Mouse (Mus musculus): Measurements from ENCODE around the gene Rnf220. TPM values are rescaled to one million over a fixed set of nuclear protein-coding genes. Genes with fewer than 3 reads are reported as not detected.

Gene Rnf220
- total and polyA plus RNA-seq, 3 experiments, result 64.4 to 117 (median 86.8) TPM

- dilution Hi-C loops (cut with MboI; ENCODE audit: extremely low pct_ligation_motif_present, extremely low pct_unique_long_range_greater_than_20kb, low sequenced_read_pairs), result no loop called here
These were observed 216.4 kb downstream of the Rnf220 start for GRCm38 (mm10) chr4:117280397-117280930.

GRCm38 (mm10) chr4:117279253-117279642 lies 217.6 kb downstream of the Rnf220 start:
- DNase-seq (ENCODE audit: extremely low read depth), result no peak
- Histone ChIP-seq H3K9me3 (replicated peaks; ENCODE audit: low read length) (peaks cover 30% of the 10 kb centered on the region), H3K9ac (ENCODE audit: insufficient read depth, low read depth) (no peak overlapping the region), H3K27me3 (replicated peaks) (no peaks in the 10 kb centered on the region), H3K4me2 (ENCODE audit: insufficient read depth, low read depth, poor library complexity, severe bottlenecking) (no peak overlapping the region), H3K27ac (ENCODE audit: insufficient read depth, low read depth) (peak overlapping the region; percentile 53), H3K79me2 (replicated peaks; ENCODE audit: control insufficient read depth, extremely low read depth, insufficient read depth, poor library complexity, severe bottlenecking) (no peaks in the 10 kb centered on the region), H3K4me3 (replicated peaks in 1 of 3; ENCODE audit: low read depth in 2 of 3, low read length in 2 of 3, poor library complexity in 1 of 3) (peak overlapping the region in 1 of 3 experiments; percentile 11), H3K4me1 (ENCODE audit: control insufficient read depth in 1 of 2, insufficient read depth in 2 of 2) (peaks cover 11 to 31% of the 10 kb centered on the region in 2 experiments), H3K36me3 (replicated peaks in 1 of 2; ENCODE audit: control insufficient read depth in 1 of 2, insufficient read depth in 1 of 2, low read length in 1 of 2) (peaks cover 80 to 100% of the 10 kb centered on the region in 2 experiments)
- in situ Hi-C loops (cut with MboI; ENCODE audit: low pct_ligation_motif_present, low pct_unique_long_range_greater_than_20kb, low sequenced_read_pairs) (no loop called here), dilution Hi-C loops (cut with MboI; ENCODE audit: extremely low pct_ligation_motif_present, extremely low pct_unique_long_range_greater_than_20kb, low sequenced_read_pairs) (no loop called here)
- TF ChIP-seq NELFE (IDR thresholded peaks at IDR 0.05; ENCODE audit: low read depth, low read length) (no peak), RAD21 (IDR thresholded peaks at IDR 0.05; ENCODE audit: low read depth, low read length) (no peak), BHLHE40 (IDR thresholded peaks at IDR 0.05; ENCODE audit: low read depth, low read length) (no peak), EP300 (IDR thresholded peaks at IDR 0.05; ENCODE audit: low read length) (no peak), MAX (IDR thresholded peaks at IDR 0.05; ENCODE audit: low read length) (no peak), USF2 (conservative IDR thresholded peaks at IDR 0.05; ENCODE audit: low read depth, low read length) (no peak), PAX5 (IDR thresholded peaks at IDR 0.05; ENCODE audit: low read length) (no peak), CHD1 (IDR thresholded peaks at IDR 0.05; ENCODE audit: low read depth, low read length) (no peak), ZMIZ1 (IDR thresholded peaks at IDR 0.05; ENCODE audit: low read depth, low read length) (no peak), MAZ (IDR thresholded peaks at IDR 0.05; ENCODE audit: low read depth, low read length) (no peak), USF1 (IDR thresholded peaks at IDR 0.05; ENCODE audit: low read depth, low read length) (no peak), SMC3 (IDR thresholded peaks at IDR 0.05; ENCODE audit: low read depth, low read length) (no peak), E2F4 (IDR thresholded peaks at IDR 0.05; ENCODE audit: insufficient replicate concordance, low read depth, low read length) (no peak)

More at GRCm38 (mm10) chr4:117280397-117280930, 216.4 kb downstream of the Rnf220 start:
- Histone ChIP-seq H3K27ac (ENCODE audit: insufficient read depth, low read depth) (no peak overlapping the region), H3K4me2 (ENCODE audit: insufficient read depth, low read depth, poor library complexity, severe bottlenecking) (no peak overlapping the region), H3K9ac (ENCODE audit: insufficient read depth, low read depth) (no peak overlapping the region), H3K79me2 (replicated peaks; ENCODE audit: control insufficient read depth, extremely low read depth, insufficient read depth, poor library complexity, severe bottlenecking) (no peaks in the 10 kb centered on the region), H3K4me3 (replicated peaks in 1 of 3; ENCODE audit: low read depth in 2 of 3, low read length in 2 of 3, poor library complexity in 1 of 3) (no peak overlapping the region), H3K4me1 (ENCODE audit: control insufficient read depth in 1 of 2, insufficient read depth in 2 of 2) (peaks cover 11 to 33% of the 10 kb centered on the region in 2 experiments), H3K27me3 (replicated peaks) (no peaks in the 10 kb centered on the region), H3K36me3 (replicated peaks in 1 of 2; ENCODE audit: control insufficient read depth in 1 of 2, insufficient read depth in 1 of 2, low read length in 1 of 2) (peaks cover 82 to 100% of the 10 kb centered on the region in 2 experiments), H3K9me3 (replicated peaks; ENCODE audit: low read length) (peaks cover 19% of the 10 kb centered on the region)
- DNase-seq (ENCODE audit: extremely low read depth), result no peak
- in situ Hi-C loops (cut with MboI; ENCODE audit: low pct_ligation_motif_present, low pct_unique_long_range_greater_than_20kb, low sequenced_read_pairs), result no loop called here
- TF ChIP-seq UBTF (IDR thresholded peaks at IDR 0.05; ENCODE audit: low read depth, low read length), result no peak
- no peak for TF ChIP-seq USF2 (conservative IDR thresholded peaks at IDR 0.05; ENCODE audit: low read depth, low read length)
- TF ChIP-seq EP300 (IDR thresholded peaks at IDR 0.05; ENCODE audit: low read length), result no peak
- no peak for TF ChIP-seq USF1 (IDR thresholded peaks at IDR 0.05; ENCODE audit: low read depth, low read length)
- TF ChIP-seq CHD1 (IDR thresholded peaks at IDR 0.05; ENCODE audit: low read depth, low read length), result no peak
- no peak for TF ChIP-seq MEF2A (IDR thresholded peaks at IDR 0.05; ENCODE audit: borderline replicate concordance, low read depth, low read length)
- no peak for TF ChIP-seq TCF12 (IDR thresholded peaks at IDR 0.05; ENCODE audit: low read depth, low read length)
- no peak for TF ChIP-seq ZMIZ1 (IDR thresholded peaks at IDR 0.05; ENCODE audit: low read depth, low read length)
- no peak for TF ChIP-seq GABPA (IDR thresholded peaks at IDR 0.05; ENCODE audit: insufficient replicate concordance, low read depth, low read length)
- no peak for TF ChIP-seq E2F4 (IDR thresholded peaks at IDR 0.05; ENCODE audit: insufficient replicate concordance, low read depth, low read length)
- TF ChIP-seq ETS1 (conservative IDR thresholded peaks at IDR 0.05; ENCODE audit: low read depth, low read length), result no peak
- TF ChIP-seq SIN3A (IDR thresholded peaks at IDR 0.05; ENCODE audit: low read length), result no peak
- no peak for TF ChIP-seq NELFE (IDR thresholded peaks at IDR 0.05; ENCODE audit: low read depth, low read length)

All from CH12.LX (cell line).